Mouse (Mus musculus): ENCODE measurements around the gene Gdf10.

DNA sequence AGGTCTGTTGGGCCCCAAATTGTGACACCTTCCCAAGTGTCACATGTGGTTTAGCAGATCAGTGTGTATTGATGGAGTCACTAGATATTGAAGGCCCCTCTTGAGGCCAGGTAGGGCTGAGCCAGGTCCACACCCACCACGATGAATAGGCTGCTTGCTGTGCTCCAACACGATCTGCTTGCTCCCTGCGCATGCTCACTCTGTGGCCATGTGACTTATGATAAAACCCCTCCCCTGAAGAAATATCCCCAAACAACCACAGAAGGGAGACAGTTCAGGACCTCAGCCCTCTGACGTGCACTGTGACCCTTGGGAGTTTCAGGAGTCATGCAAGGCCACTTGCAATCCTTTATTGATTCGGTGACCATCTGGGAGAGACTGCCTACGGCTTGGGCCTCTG is 22.7 kb downstream of the Gdf10 start:
- TF ChIP-seq TCF12 (IDR thresholded peaks at IDR 0.05; ENCODE audit: insufficient read depth, poor library complexity, severe bottlenecking) = no peak
- TF ChIP-seq E2F4 (IDR thresholded peaks at IDR 0.05; ENCODE audit: insufficient read depth) = no peak
- no peak for TF ChIP-seq MAX (IDR thresholded peaks at IDR 0.05; ENCODE audit: low read depth)
- TF ChIP-seq POLR2A (IDR thresholded peaks at IDR 0.05; ENCODE audit: insufficient read length, low read depth) = no peak
